Comparison of ENCODE assay signal across 19 mouse cellular contexts in genomic region chr7:71464127-71464526, GRCm38 (mm10).
"Had no signal": no experiment of that assay in that cellular context is flagged by ENCODE, and none has a peak within 500 bp of the region (broad histone marks: within the 10 kb centered on the region; RNA-seq: fewer than 3 reads in every experiment).

No protein-coding gene starts in this region.

- H3K27ac ChIP-seq: left cerebral cortex, adult 2 months; liver, embryonic 13.5 days; macrophage; midbrain, embryonic 10.5 days; midbrain, embryonic 13.5 days; neural tube, embryonic 13.5 days had no signal

- H3K4me3 ChIP-seq: left cerebral cortex, adult 2 months; liver, embryonic 13.5 days; megakaryocyte, embryonic 14.5 days; midbrain, embryonic 10.5 days; midbrain, embryonic 13.5 days; myocyte; neural tube, embryonic 13.5 days had no signal

- DNase-seq: kidney, adult 2 months; kidney, postnatal 10 days; kidney, postnatal 36 days; layer of hippocampus, postnatal 36 days; liver, embryonic 13.5 days; retina, postnatal 1 day; right cerebral cortex, postnatal 25 days; spleen, adult 18-20 months; thymus, adult 18-20 months; thymus, postnatal 36 days had no signal

- H3K36me3 ChIP-seq: liver, embryonic 13.5 days; midbrain, embryonic 10.5 days; midbrain, embryonic 13.5 days; neural tube, embryonic 13.5 days had no signal

- ATAC-seq: intestine, postnatal 0 days; midbrain, embryonic 13.5 days; midbrain, embryonic 16.5 days had no signal

- H3K9me3 ChIP-seq: liver, embryonic 13.5 days; midbrain, embryonic 10.5 days; midbrain, embryonic 13.5 days; neural tube, embryonic 13.5 days had no signal

- H3K4me2 ChIP-seq: liver, embryonic 13.5 days; midbrain, embryonic 13.5 days; neural tube, embryonic 13.5 days had no signal

- H3K9ac ChIP-seq: liver, embryonic 13.5 days; midbrain, embryonic 13.5 days; neural tube, embryonic 13.5 days had no signal

- H3K4me1 ChIP-seq: megakaryocyte, embryonic 14.5 days; midbrain, embryonic 10.5 days; midbrain, embryonic 13.5 days; neural tube, embryonic 13.5 days had no signal

- H3K27me3 ChIP-seq: liver, embryonic 13.5 days; megakaryocyte, embryonic 14.5 days; midbrain, embryonic 13.5 days; neural tube, embryonic 13.5 days had no signal
